Mouse (Mus musculus) hindbrain, postnatal 0 days (tissue): Measurements from ENCODE around the gene Man2b1. TPM values are rescaled to one million over a fixed set of nuclear protein-coding genes. Genes with fewer than 3 reads are reported as not detected.
A peak's percentile ranks its signal among the peaks of the same experiment; 100 is the strongest.

Experiments
- ATAC-seq: fragments of 200-750 bp; cut with Nextera tagmentation; 2 replicates; pipeline ENCODE4 v1.8.0; 2017; ENCODE audit warnings: mild to moderate bottlenecking, moderate TSS enrichment, moderate library complexity
- DNase-seq: peaks from one replicate; pipeline ENCODE4 v3.0.0-alpha.2; 2015; ENCODE audit warnings: low spot score
- H3K27ac ChIP-seq: fragments of 300-500 bp; sonication (generic); 2 replicates; pipeline ENCODE4 v1.5.1; 2014; ENCODE audit warnings: mild to moderate bottlenecking
- H3K27me3 ChIP-seq: fragments of 300-500 bp; sonication (generic); 2 replicates; pipeline ENCODE4 v1.6.1; 2014; ENCODE audit warnings: low read length, mixed read lengths; ENCODE audit not compliant: insufficient read depth
- H3K36me3 ChIP-seq: fragments of 300-500 bp; sonication (generic); 2 replicates; pipeline ENCODE4 v1.6.1; 2014; ENCODE audit warnings: low read length, mixed read lengths; ENCODE audit not compliant: insufficient read depth
- H3K4me1 ChIP-seq: fragments of 300-500 bp; sonication (generic); 2 replicates; pipeline ENCODE4 v1.6.1; 2014; ENCODE audit warnings: antibody characterized with exemption, low read length, mixed read lengths; ENCODE audit not compliant: insufficient read depth
- H3K4me2 ChIP-seq: fragments of 300-500 bp; sonication (generic); 2 replicates; pipeline ENCODE4 v1.6.1; 2014; ENCODE audit warnings: low read depth, mild to moderate bottlenecking, low read length, moderate library complexity, mixed read lengths
- H3K4me3 ChIP-seq: fragments of 300-500 bp; sonication (generic); 2 replicates; pipeline ENCODE4 v1.5.1; 2014; ENCODE audit warnings: low read length
- H3K9ac ChIP-seq: fragments of 300-500 bp; sonication (generic); replicated peaks from 2 replicates; pipeline ENCODE4 v1.6.1; 2014; ENCODE audit warnings: mild to moderate bottlenecking, low read length, moderate library complexity, mixed read lengths
- H3K9me3 ChIP-seq: fragments of 300-500 bp; sonication (generic); 2 replicates; pipeline ENCODE4 v1.6.1; 2016; ENCODE audit warnings: low read length, mixed read lengths
- CTCF ChIP-seq: IDR thresholded peaks from 2 replicates; pipeline ENCODE4 v1.5.1; 2016; ENCODE audit warnings: antibody characterized with exemption, control low read depth, low read depth
- WGBS: fragments of 180-500 bp; shearing (Covaris S2); extraction: QIAGEN DNeasy Blood & Tissue Kit; methylation state at CpG from one replicate; pipeline ENCODE4 v1.1.7; 2014; 5-methylcytosine and 5-hydroxymethylcytosine counted together
- polyA plus RNA-seq: library from polyadenylated mRNA; unstranded; fragments of >200 nt; fragmentation: Nextera tagmentation; extraction: Ambion mirVana; gene quantifications from 2 replicates; pipeline ENCODE4 v1.2.1, GENCODE M21; 2015
- total RNA-seq: library from RNA; depleted of rRNA; stranded (reverse); fragments of >200 nt; gene quantifications from 2 replicates; pipeline ENCODE4 v1.2.3, GENCODE M21; 2014; rRNA removed

Man2b1 gene
- total RNA-seq, result 32.9 and 34.3 TPM in 2 replicates
- polyA plus RNA-seq, result 22.5 TPM in 2 replicates

DNA sequence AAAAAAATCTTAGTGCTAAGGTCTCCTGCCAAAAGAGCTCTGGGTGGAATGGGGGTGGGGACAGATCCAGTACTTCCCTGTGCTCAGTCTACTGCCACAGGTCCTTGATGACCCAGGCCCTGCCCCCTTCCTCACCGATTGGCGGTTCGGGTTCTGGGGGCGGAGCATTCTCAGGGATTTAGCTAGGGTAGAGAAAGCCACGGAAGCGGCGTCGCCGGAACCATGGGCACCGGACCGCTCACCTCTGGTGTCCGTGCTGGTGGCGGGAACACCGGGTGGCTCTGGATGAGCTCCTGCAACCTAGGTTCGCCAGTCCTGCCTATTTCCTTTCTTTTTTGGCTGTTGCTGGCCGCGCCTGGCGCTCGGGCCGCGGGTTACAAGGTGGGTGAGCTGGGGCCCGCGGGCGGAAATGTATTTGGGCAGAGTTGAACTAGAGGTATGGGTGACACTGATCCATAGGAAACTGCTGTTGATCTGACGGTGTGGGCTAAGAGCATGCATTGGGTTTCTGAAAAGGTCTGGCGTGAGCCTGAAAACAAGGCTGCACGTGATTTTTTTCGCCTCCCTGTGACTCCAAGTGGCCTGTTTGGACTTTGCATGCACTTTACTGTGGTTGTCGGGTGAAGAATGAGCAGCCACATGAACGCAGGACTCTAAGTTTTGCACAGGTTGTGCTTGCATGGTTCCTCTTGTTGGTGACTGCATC lies at the start of gene Man2b1:
TSS of gene Man2b1 (plus strand) at position 163 of the 706 bp plus-strand sequence.
- Histone ChIP-seq H3K9me3 (no peaks in the 10 kb centered on the region), H3K4me2 (peak within 1 kb of the TSS; percentile 93), H3K27ac (peak within 1 kb of the TSS; percentile 56; the same call in 1 of the 2 replicates), H3K36me3 (0 out of 2 replicates have a peak, but pooled peaks cover 6% of the 10 kb centered on the region), H3K4me3 (peak within 1 kb of the TSS; percentile 64), H3K4me1 (peaks cover 15% of the 10 kb centered on the region), H3K9ac (peak within 1 kb of the TSS; percentile 61), H3K27me3 (no peaks in the 10 kb centered on the region)
- DNase-seq, result peak; percentile 89
- peak; percentile 88 for ATAC-seq
- TF ChIP-seq CTCF, result peak; percentile 66
- 0% methylated on average over 30 of the region's 30 CpGs for WGBS

- TF ChIP-seq CTCF, result no peak
- Histone ChIP-seq H3K9me3 (no peaks in the 10 kb centered on the region), H3K9ac (no peak overlapping the region), H3K27ac (no peak overlapping the region), H3K4me1 (peaks cover 11% of the 10 kb centered on the region), H3K27me3 (no peaks in the 10 kb centered on the region), H3K36me3 (peaks cover 30% of the 10 kb centered on the region), H3K4me2 (no peak overlapping the region), H3K4me3 (no peak overlapping the region)
- ATAC-seq (no peak), DNase-seq (no peak)
- 77% methylated on average over 1 of the region's 1 CpGs for WGBS
Measured at GRCm38 (mm10) chr8:85033867-85034266, 49.2 kb upstream of the Man2b1 start.

DNA sequence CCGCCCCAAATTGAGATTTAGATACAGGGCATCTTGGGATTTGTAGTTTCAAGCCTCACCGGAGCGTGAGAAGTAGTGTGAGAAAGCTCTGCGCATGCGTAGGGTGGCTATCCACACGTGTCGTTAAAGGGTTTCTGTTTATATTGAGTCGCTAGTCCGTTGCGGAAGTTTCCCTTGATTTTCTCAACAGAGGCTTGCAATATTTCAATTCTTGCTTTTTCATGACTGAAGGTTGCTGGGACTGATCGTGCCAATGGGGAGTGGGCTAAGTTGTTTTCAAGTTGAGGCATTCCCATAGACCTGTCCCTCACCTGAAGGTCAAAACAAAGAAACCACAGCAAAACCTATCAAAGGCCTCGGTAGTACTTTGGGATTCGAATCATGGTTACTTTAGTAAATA lies 48.3 kb upstream of the Man2b1 start:
- Histone ChIP-seq H3K9ac (0 out of 2 replicates have a peak overlapping the region, but pooled peaks have one; percentile 26), H3K27me3 (no peaks in the 10 kb centered on the region), H3K36me3 (peaks cover 28% of the 10 kb centered on the region), H3K27ac (no peak overlapping the region), H3K4me3 (peak overlapping the region; percentile 19; the same call in 1 of the 2 replicates), H3K9me3 (no peaks in the 10 kb centered on the region), H3K4me1 (peaks cover 8% of the 10 kb centered on the region; the same call in 1 of the 2 replicates), H3K4me2 (peak overlapping the region; percentile 82)
- WGBS, result 4% methylated on average over 13 of the region's 13 CpGs
- TF ChIP-seq CTCF, result no peak
- peak; percentile 91 for DNase-seq
- no peak for ATAC-seq

- no peak overlapping the region; the same call in 1 of the 2 replicates for H3K9ac ChIP-seq
Measured at GRCm38 (mm10) chr8:85035165-85035727, 47.8 kb upstream of the Man2b1 start.

GRCm38 (mm10) chr8:85035728-85036310 lies 47.3 kb upstream of the Man2b1 start:
- Histone ChIP-seq H3K4me3 (peak overlapping the region; percentile 83), H3K27me3 (no peaks in the 10 kb centered on the region), H3K27ac (peak overlapping the region; percentile 98), H3K36me3 (peaks cover 23% of the 10 kb centered on the region), H3K4me2 (peak overlapping the region; percentile 82), H3K4me1 (peaks cover 8% of the 10 kb centered on the region; the same call in 1 of the 2 replicates), H3K9me3 (no peaks in the 10 kb centered on the region), H3K9ac (peak overlapping the region; percentile 91)
- no peak for ATAC-seq
- WGBS, result 2% methylated on average over 15 of the region's 15 CpGs
- TF ChIP-seq CTCF, result no peak
- DNase-seq, result peak; percentile 12

More at GRCm38 (mm10) chr8:85035165-85035727, 47.8 kb upstream of the Man2b1 start:
- TF ChIP-seq CTCF, result no peak
- peaks cover 8% of the 10 kb centered on the region; the same call in 1 of the 2 replicates for H3K4me1 ChIP-seq
- H3K27me3 ChIP-seq, result no peaks in the 10 kb centered on the region
- H3K4me2 ChIP-seq, result peak overlapping the region; percentile 82
- peak overlapping the region; percentile 83 for H3K4me3 ChIP-seq
- peaks cover 23% of the 10 kb centered on the region for H3K36me3 ChIP-seq
- H3K27ac ChIP-seq, result no peak overlapping the region
- 8% methylated on average over 12 of the region's 12 CpGs for WGBS
- no peak for ATAC-seq
- no peak for DNase-seq
- no peaks in the 10 kb centered on the region for H3K9me3 ChIP-seq

DNA sequence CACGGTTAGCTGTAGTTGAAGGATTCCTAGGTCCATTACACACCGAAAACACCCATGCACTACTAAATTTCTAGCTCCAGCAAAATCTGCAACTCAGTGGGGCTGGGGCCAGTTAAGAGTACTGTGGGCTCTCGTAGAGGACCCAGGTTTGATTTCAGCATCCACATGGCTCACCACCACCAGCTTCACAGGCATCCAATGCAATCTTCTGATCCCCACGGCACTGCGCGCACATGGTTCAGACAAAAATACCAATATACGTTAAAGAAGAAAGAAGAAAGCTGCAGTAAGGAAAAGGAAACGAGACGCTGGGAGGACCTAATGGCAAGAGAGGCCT lies 46.7 kb upstream of the Man2b1 start:
- Histone ChIP-seq H3K4me2 (peak overlapping the region; percentile 82), H3K4me3 (peak overlapping the region; percentile 83), H3K9me3 (no peaks in the 10 kb centered on the region), H3K4me1 (peaks cover 8% of the 10 kb centered on the region; the same call in 1 of the 2 replicates), H3K27me3 (no peaks in the 10 kb centered on the region), H3K36me3 (peaks cover 26% of the 10 kb centered on the region), H3K27ac (peak overlapping the region; percentile 98), H3K9ac (peak overlapping the region; percentile 91)
- DNase-seq, result no peak
- 0% methylated on average over 9 of the region's 9 CpGs for WGBS
- ATAC-seq, result peak; percentile 38
- TF ChIP-seq CTCF, result no peak
